Mouse (Mus musculus): ENCODE measurements around the gene Cnr2.

DNA sequence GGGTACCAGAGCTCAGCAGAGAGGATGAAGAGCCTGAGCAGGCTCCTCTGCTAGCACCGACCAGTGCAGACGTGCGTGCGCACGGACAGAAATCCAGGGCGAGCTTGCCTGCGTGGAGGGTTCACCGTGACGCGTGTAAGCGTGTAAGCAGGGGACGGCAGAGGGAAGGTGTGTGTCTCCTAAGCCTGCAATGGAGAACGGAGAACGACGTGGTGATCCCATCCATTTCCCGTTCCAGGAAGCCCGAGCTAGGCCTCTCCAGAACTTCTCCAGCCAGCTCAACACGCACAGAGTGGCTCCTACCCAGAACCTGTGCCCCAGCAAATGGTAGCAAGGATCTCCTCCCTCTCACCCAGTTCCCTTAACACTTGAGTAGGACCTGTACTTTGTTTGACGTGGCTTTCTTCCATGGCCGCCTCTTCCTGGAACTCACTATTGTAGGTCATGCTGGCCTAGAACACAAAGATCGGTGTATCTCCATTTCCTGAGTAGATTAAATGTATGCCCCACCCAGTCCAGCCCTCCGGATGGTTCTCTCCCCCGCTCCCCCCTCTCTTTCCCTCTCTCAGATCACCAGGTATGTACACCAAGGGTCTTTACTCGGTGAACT, 6.6 kb upstream of the Cnr2 start:
- TF ChIP-seq TCF12 (IDR thresholded peaks at IDR 0.05; ENCODE audit: insufficient read depth, poor library complexity, severe bottlenecking) (no peak), CEBPB (IDR thresholded peaks at IDR 0.05; ENCODE audit: insufficient read depth, poor library complexity, severe bottlenecking) (no peak), POLR2A (IDR thresholded peaks at IDR 0.05; ENCODE audit: insufficient read length, low read depth) (no peak), SRF (IDR thresholded peaks at IDR 0.05; ENCODE audit: control insufficient read depth, insufficient read length, low read depth) (no peak)

Measured in myocyte (in vitro differentiated cells).